Comparison of ENCODE assay signal across 32 mouse cellular contexts in genomic region chr7:49914946-49915345, GRCm38 (mm10). TPM values are rescaled to one million over a fixed set of nuclear protein-coding genes. Genes with fewer than 3 reads are reported as not detected.
DNase-seq lines count a peak whose midpoint lies in the region; ATAC-seq lines count a peak whose summit lies in the region.
"Had no signal": no experiment of that assay in that cellular context is flagged by ENCODE, and none has a peak within 500 bp of the region (broad histone marks: within the 10 kb centered on the region; RNA-seq: fewer than 3 reads in every experiment).

No protein-coding gene starts in this region.

- DNase-seq in hindbrain, embryonic 11.5 days (ENCODE audit: low spot score): peak; percentile 24
- DNase-seq in hindbrain, embryonic 10.5 days (ENCODE audit: low spot score): no peak
- DNase-seq in R1 (ENCODE audit: low read depth, low spot score): peak; percentile 77
- no peak for DNase-seq in natural killer cell, adult 2 months (ENCODE audit: low spot score in 2 of 2)
- DNase-seq: adrenal gland, adult 2 months; adrenal gland, postnatal 36 days; cerebellum, adult 18-20 months; cerebellum, postnatal 10 days; heart, postnatal 10 days; kidney, adult 8-10 months; kidney, postnatal 4 days; lung, postnatal 4 days; midbrain, embryonic 14.5 days; right cerebral cortex, postnatal 4 days; thymus, adult 2 months; thymus, postnatal 36 days had no signal

- peak overlapping the region; percentile 19; the same call in 1 of the 2 replicates for H3K9ac ChIP-seq in hindbrain, embryonic 11.5 days (ENCODE audit: low read depth, low read length)
- H3K9ac ChIP-seq in hindbrain, embryonic 16.5 days (ENCODE audit: low read depth, low read length): peak overlapping the region; percentile 24; the same call in 1 of the 2 replicates
- H3K9ac ChIP-seq in neural tube, embryonic 15.5 days (replicated peaks): peak overlapping the region; percentile 40; the same call in 1 of the 2 replicates
- H3K9ac ChIP-seq: heart, embryonic 13.5 days; limb, embryonic 13.5 days had no signal

- H3K27me3 ChIP-seq in hindbrain, embryonic 11.5 days (ENCODE audit: control insufficient read depth, insufficient read depth, low read length): peaks cover 87% of the 10 kb centered on the region
- H3K27me3 ChIP-seq in hindbrain, embryonic 10.5 days (ENCODE audit: insufficient read depth, poor library complexity, severe bottlenecking): peaks cover 100% of the 10 kb centered on the region
- peaks cover 38% of the 10 kb centered on the region for H3K27me3 ChIP-seq in hindbrain, embryonic 16.5 days (replicated peaks; ENCODE audit: control insufficient read depth, insufficient read depth, low read length)
- peaks cover 71% of the 10 kb centered on the region for H3K27me3 ChIP-seq in neural tube, embryonic 15.5 days (replicated peaks)

- 2% methylated on average over 9 of the region's 9 CpGs for WGBS in hindbrain, embryonic 11.5 days
- WGBS in hindbrain, embryonic 10.5 days: under 1% methylated on average over 9 of the region's 9 CpGs
- 5% methylated on average over 9 of the region's 9 CpGs for WGBS in hindbrain, embryonic 16.5 days
- WGBS in neural tube, embryonic 15.5 days: 2% methylated on average over 9 of the region's 9 CpGs

- no peaks in the 10 kb centered on the region; the same call in none of the 2 replicates for H3K4me1 ChIP-seq in hindbrain, embryonic 11.5 days (replicated peaks; ENCODE audit: control insufficient read depth, insufficient read depth, low read length)
- peaks cover 10% of the 10 kb centered on the region; the same call in 1 of the 2 replicates for H3K4me1 ChIP-seq in hindbrain, embryonic 10.5 days (replicated peaks)
- peaks cover 4% of the 10 kb centered on the region; the same call in 1 of the 2 replicates for H3K4me1 ChIP-seq in hindbrain, embryonic 16.5 days (ENCODE audit: control insufficient read depth, insufficient read depth, low read depth, low read length)
- peaks cover 23% of the 10 kb centered on the region for H3K4me1 ChIP-seq in neural tube, embryonic 15.5 days
- H3K4me1 ChIP-seq: limb, embryonic 13.5 days had no signal

- peak overlapping the region; percentile 24 for H3K4me3 ChIP-seq in hindbrain, embryonic 11.5 days (ENCODE audit: low read depth, low read length)
- H3K4me3 ChIP-seq in hindbrain, embryonic 10.5 days: no peak overlapping the region
- peak overlapping the region; percentile 24 for H3K4me3 ChIP-seq in hindbrain, embryonic 16.5 days (ENCODE audit: low read length)
- peak overlapping the region; percentile 43 for H3K4me3 ChIP-seq in neural tube, embryonic 15.5 days (replicated peaks)
- H3K4me3 ChIP-seq: heart, embryonic 13.5 days; limb, embryonic 13.5 days; megakaryocyte, embryonic 14.5 days had no signal

- H3K27ac ChIP-seq in hindbrain, embryonic 11.5 days (ENCODE audit: low read depth, low read length): no peak overlapping the region
- H3K27ac ChIP-seq in hindbrain, embryonic 10.5 days: no peak overlapping the region
- peak overlapping the region; percentile 19; the same call in 1 of the 2 replicates for H3K27ac ChIP-seq in hindbrain, embryonic 16.5 days (ENCODE audit: low read depth, low read length)
- H3K27ac ChIP-seq in neural tube, embryonic 15.5 days (replicated peaks): peak overlapping the region; percentile 85
- H3K27ac ChIP-seq: heart, embryonic 13.5 days; kidney, postnatal 0 days; limb, embryonic 13.5 days had no signal

- no peaks in the 10 kb centered on the region for H3K36me3 ChIP-seq in hindbrain, embryonic 11.5 days (ENCODE audit: control insufficient read depth, insufficient read depth, low read length)
- no peaks in the 10 kb centered on the region for H3K36me3 ChIP-seq in hindbrain, embryonic 10.5 days
- H3K36me3 ChIP-seq in hindbrain, embryonic 16.5 days (ENCODE audit: control insufficient read depth, insufficient read depth, low read length): no peaks in the 10 kb centered on the region
- H3K36me3 ChIP-seq in neural tube, embryonic 15.5 days: no peaks in the 10 kb centered on the region
- H3K36me3 ChIP-seq: heart, embryonic 13.5 days; limb, embryonic 13.5 days had no signal

- peaks cover 4% of the 10 kb centered on the region; the same call in 1 of the 2 replicates for H3K9me3 ChIP-seq in hindbrain, embryonic 11.5 days (ENCODE audit: control insufficient read depth, low read length)
- H3K9me3 ChIP-seq in hindbrain, embryonic 10.5 days: 0 out of 2 replicates have a peak, but pooled peaks cover 2% of the 10 kb centered on the region
- peaks cover 3% of the 10 kb centered on the region; the same call in 1 of the 2 replicates for H3K9me3 ChIP-seq in hindbrain, embryonic 16.5 days (ENCODE audit: control insufficient read depth, low read length)
- no peaks in the 10 kb centered on the region for H3K9me3 ChIP-seq in neural tube, embryonic 15.5 days (replicated peaks)
- H3K9me3 ChIP-seq: heart, embryonic 13.5 days; limb, embryonic 13.5 days had no signal

- H3K4me2 ChIP-seq in hindbrain, embryonic 11.5 days (replicated peaks; ENCODE audit: low read depth, low read length): peak overlapping the region; percentile 21
- peak overlapping the region; percentile 47 for H3K4me2 ChIP-seq in hindbrain, embryonic 16.5 days (ENCODE audit: low read length)
- H3K4me2 ChIP-seq in neural tube, embryonic 15.5 days: peak overlapping the region; percentile 57
- H3K4me2 ChIP-seq: heart, embryonic 13.5 days; limb, embryonic 13.5 days; liver, embryonic 11.5 days had no signal

- no peak for ATAC-seq in hindbrain, embryonic 11.5 days (ENCODE audit: low FRiP score)
- ATAC-seq in hindbrain, embryonic 16.5 days: no peak
- ATAC-seq in neural tube, embryonic 15.5 days (ENCODE audit: low FRiP score): no peak
- ATAC-seq in granulocyte monocyte progenitor cell, adult 5-6 weeks (replicated peaks; ENCODE audit: poor library complexity, severe bottlenecking): no peak
- ATAC-seq: activated CD4-positive, CD25-positive, alpha-beta regulatory T cell, adult 4 months; forebrain, embryonic 14.5 days; intestine, embryonic 16.5 days; lung, postnatal 0 days had no signal

RNA-seq across cellular contexts. Expression of gene Slc6a5, which starts 5.0 kb away (rescaled TPM):
- polyA plus RNA-seq in hindbrain, embryonic 11.5 days (2014; fragmentation: Nextera tagmentation; extraction: Ambion mirVana): 5.2 and 5.4 TPM in 2 replicates
- polyA plus RNA-seq in hindbrain, embryonic 10.5 days (2016; fragmentation: Nextera tagmentation; extraction: Ambion mirVana): 0.60 and 4.1 TPM in 2 replicates
- 13.3 and 15.7 TPM in 2 replicates for polyA plus RNA-seq in hindbrain, embryonic 16.5 days (2015; fragmentation: Nextera tagmentation; extraction: Ambion mirVana)
- polyA plus RNA-seq in neural tube, embryonic 15.5 days (2015; fragmentation: Nextera tagmentation; extraction: Ambion mirVana): 14.9 and 19.7 TPM in 2 replicates
- 0.09 TPM in 1 of 2 replicates, not detected in the other for total RNA-seq in granulocyte monocyte progenitor cell, adult 5-6 weeks (2014; fragmentation: Nextera tagmentation)
- total RNA-seq in granulocyte monocyte progenitor cell, adult 5-6 weeks (2017): not detected in 2 replicates
- total RNA-seq: heart, adult 8-10 months; heart, postnatal 10 days; monocyte, adult 5-6 weeks; neutrophil, adult 5-6 weeks had no signal
- polyA plus RNA-seq: activated CD4-positive, CD25-positive, alpha-beta regulatory T cell, adult 4 months; forebrain, embryonic 14.5 days; heart, embryonic 13.5 days; intestine, embryonic 16.5 days; kidney, postnatal 0 days; liver, embryonic 11.5 days; liver, embryonic 16.5 days; lung, postnatal 0 days had no signal

RNA-seq across cellular contexts. Expression of gene Nell1, which starts 59.7 kb away (rescaled TPM):
- 3.1 and 3.3 TPM in 2 replicates for polyA plus RNA-seq in hindbrain, embryonic 11.5 days (2014; fragmentation: Nextera tagmentation; extraction: Ambion mirVana)
- polyA plus RNA-seq in hindbrain, embryonic 10.5 days (2016; fragmentation: Nextera tagmentation; extraction: Ambion mirVana): 1.2 and 1.6 TPM in 2 replicates
- polyA plus RNA-seq in hindbrain, embryonic 16.5 days (2015; fragmentation: Nextera tagmentation; extraction: Ambion mirVana): 36.0 and 38.2 TPM in 2 replicates
- polyA plus RNA-seq in neural tube, embryonic 15.5 days (2015; fragmentation: Nextera tagmentation; extraction: Ambion mirVana): 36.9 and 46.0 TPM in 2 replicates
- not detected in 2 replicates for total RNA-seq in granulocyte monocyte progenitor cell, adult 5-6 weeks (2014; fragmentation: Nextera tagmentation)
- not detected in 2 replicates for total RNA-seq in granulocyte monocyte progenitor cell, adult 5-6 weeks (2017)
- total RNA-seq: monocyte, adult 5-6 weeks; neutrophil, adult 5-6 weeks had no signal

Comparison
In these comparisons a context has a peak if more than half of its experiments do, and no peak if none do; other contexts are left out.
1. DNase-seq: peak in hindbrain, embryonic 11.5 days (single experiment) and R1 (single experiment); none in hindbrain, embryonic 10.5 days (single experiment) and natural killer cell, adult 2 months (0 of 2).
2. H3K27ac ChIP-seq: peak in hindbrain, embryonic 16.5 days (single experiment) and neural tube, embryonic 15.5 days (single experiment); none in hindbrain, embryonic 11.5 days (single experiment) and hindbrain, embryonic 10.5 days (single experiment).
3. Peak in every context shown above with its lines, with median percentiles within 50 percentile points of each other: H3K4me2 ChIP-seq and H3K9ac ChIP-seq.